Mouse (Mus musculus): ENCODE results near the gene Gpr137c. TPM values are rescaled to one million over a fixed set of nuclear protein-coding genes. Genes with fewer than 3 reads are reported as not detected.

Gene Gpr137c
- polyA plus RNA-seq, 1 experiment from 2014 or later: 15.0 TPM

DNA sequence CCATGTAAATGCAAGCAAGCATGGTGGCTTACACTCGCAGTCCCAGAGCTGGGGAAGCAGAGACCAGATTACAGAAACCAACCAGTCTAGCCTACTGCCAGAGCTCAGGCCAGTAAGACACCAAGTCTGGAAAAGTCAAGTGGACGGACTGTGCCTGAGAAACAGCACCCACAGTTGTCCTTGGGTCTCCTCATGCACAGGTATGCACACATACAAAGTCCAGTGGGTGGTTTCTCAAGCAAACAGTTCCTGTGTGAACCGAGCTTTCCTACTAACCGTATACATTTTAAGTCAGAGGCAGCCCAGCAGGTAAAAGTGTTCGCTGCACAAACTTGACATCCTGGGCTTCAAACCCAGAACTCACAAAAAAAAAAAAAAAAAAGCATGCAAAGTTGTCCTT, 86.3 kb downstream of the Gpr137c start:
- H3K9me3 ChIP-seq: no peaks in the 10 kb centered on the region
- ATAC-seq: no peak
- peaks cover 8% of the 10 kb centered on the region for H3K36me3 ChIP-seq
- H3K27me3 ChIP-seq: no peaks in the 10 kb centered on the region
- no peak overlapping the region for H3K4me2 ChIP-seq (replicated peaks)
- 0 out of 2 replicates have a peak, but pooled peaks cover 8% of the 10 kb centered on the region for H3K4me1 ChIP-seq (replicated peaks)
- 93% methylated on average over 5 of the region's 5 CpGs for WGBS
- H3K27ac ChIP-seq: no peak overlapping the region
- H3K9ac ChIP-seq (replicated peaks): no peak overlapping the region
- no peak overlapping the region for H3K4me3 ChIP-seq (replicated peaks)

GRCm38 (mm10) chr14:45307630-45308328, 88.3 kb downstream of the Gpr137c start:
- no peaks in the 10 kb centered on the region for H3K9me3 ChIP-seq
- no peak overlapping the region for H3K27ac ChIP-seq
- no peaks in the 10 kb centered on the region for H3K27me3 ChIP-seq
- 0 out of 2 replicates have a peak, but pooled peaks cover 8% of the 10 kb centered on the region for H3K4me1 ChIP-seq (replicated peaks)
- 96% methylated on average over 8 of the region's 8 CpGs for WGBS
- ATAC-seq: no peak
- H3K9ac ChIP-seq (replicated peaks): no peak overlapping the region
- no peaks in the 10 kb centered on the region for H3K36me3 ChIP-seq
- no peak overlapping the region for H3K4me3 ChIP-seq (replicated peaks)
- no peak overlapping the region for H3K4me2 ChIP-seq (replicated peaks)

- no peaks in the 10 kb centered on the region for H3K4me1 ChIP-seq (replicated peaks)
- no peaks in the 10 kb centered on the region for H3K9me3 ChIP-seq
- ATAC-seq: no peak
- H3K27ac ChIP-seq: no peak overlapping the region
- H3K36me3 ChIP-seq: no peaks in the 10 kb centered on the region
- WGBS: 92% methylated on average over 13 of the region's 13 CpGs
- no peak overlapping the region for H3K4me3 ChIP-seq (replicated peaks)
- no peak overlapping the region for H3K4me2 ChIP-seq (replicated peaks)
- no peak overlapping the region for H3K9ac ChIP-seq (replicated peaks)
- H3K27me3 ChIP-seq: no peaks in the 10 kb centered on the region
Observed at GRCm38 (mm10) chr14:45309646-45310045, 90.1 kb downstream of the Gpr137c start.

DNA sequence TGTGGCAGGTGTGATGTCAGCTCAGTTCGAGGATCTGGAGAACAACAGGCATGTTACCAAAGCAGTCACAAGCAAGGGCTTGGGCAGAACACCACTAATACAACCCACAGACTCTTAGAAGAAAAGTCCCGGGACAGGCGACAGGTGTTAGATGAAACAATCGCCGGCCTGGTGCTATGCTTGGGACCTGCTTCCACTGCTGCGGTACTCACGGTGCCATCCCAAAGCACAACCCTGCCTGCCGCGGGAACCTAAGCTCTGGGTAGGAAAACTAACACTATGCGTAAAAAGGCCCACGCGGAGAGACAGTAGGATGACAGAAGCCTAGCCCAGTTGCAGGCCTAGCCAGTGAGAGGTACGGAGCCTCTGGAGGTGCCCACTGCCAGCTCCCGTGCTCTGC, 90.6 kb downstream of the Gpr137c start:
- Histone ChIP-seq H3K9ac (replicated peaks) (no peak overlapping the region), H3K27ac (no peak overlapping the region), H3K27me3 (no peaks in the 10 kb centered on the region), H3K4me2 (replicated peaks) (no peak overlapping the region), H3K9me3 (no peaks in the 10 kb centered on the region), H3K4me1 (replicated peaks) (no peaks in the 10 kb centered on the region), H3K36me3 (no peaks in the 10 kb centered on the region), H3K4me3 (replicated peaks) (no peak overlapping the region)
- WGBS: 95% methylated on average over 14 of the region's 14 CpGs
- ATAC-seq: no peak

GRCm38 (mm10) chr14:45316927-45317326, 97.4 kb downstream of the Gpr137c start:
- Histone ChIP-seq H3K4me2 (replicated peaks) (peak overlapping the region; percentile 69), H3K36me3 (no peaks in the 10 kb centered on the region), H3K9ac (replicated peaks) (peak overlapping the region; percentile 96), H3K27ac (no peak overlapping the region), H3K27me3 (no peaks in the 10 kb centered on the region), H3K9me3 (no peaks in the 10 kb centered on the region), H3K4me1 (replicated peaks) (peaks cover 27% of the 10 kb centered on the region), H3K4me3 (replicated peaks) (peak overlapping the region; percentile 91)
- WGBS: 86% methylated on average over 5 of the region's 5 CpGs
- ATAC-seq: no peak

DNA sequence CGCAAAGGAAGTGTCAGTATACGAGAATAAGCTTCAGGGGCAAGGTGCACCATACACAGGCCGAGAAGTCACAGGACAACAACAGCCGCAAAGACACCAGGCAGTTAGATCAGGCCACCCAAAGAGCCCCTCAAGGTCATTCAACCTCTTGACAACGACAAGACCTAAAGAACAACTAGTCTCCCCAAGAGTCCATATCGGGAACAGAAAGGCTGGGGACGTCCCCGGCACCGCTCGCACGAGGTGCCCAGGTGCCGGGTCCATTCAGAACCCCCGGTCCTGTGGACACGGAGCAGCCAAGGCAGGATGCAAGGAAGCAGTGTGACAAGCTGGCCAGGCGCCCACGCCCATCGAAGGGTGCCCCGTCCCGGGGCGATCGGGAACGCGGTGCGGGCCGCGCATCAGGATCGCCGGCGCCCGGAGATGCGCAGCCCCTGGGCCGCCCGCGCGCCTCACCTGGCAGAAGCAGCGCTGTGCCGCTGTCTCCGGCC, 98.4 kb downstream of the Gpr137c start:
- H3K36me3 ChIP-seq: no peaks in the 10 kb centered on the region
- peak overlapping the region; percentile 69 for H3K4me2 ChIP-seq (replicated peaks)
- H3K27ac ChIP-seq: peak overlapping the region; percentile 93
- H3K4me1 ChIP-seq (replicated peaks): peaks cover 27% of the 10 kb centered on the region
- H3K9ac ChIP-seq (replicated peaks): peak overlapping the region; percentile 96
- H3K27me3 ChIP-seq: no peaks in the 10 kb centered on the region
- no peaks in the 10 kb centered on the region for H3K9me3 ChIP-seq
- ATAC-seq: no peak
- under 1% methylated on average over 32 of the region's 38 CpGs for WGBS
- peak overlapping the region; percentile 91 for H3K4me3 ChIP-seq (replicated peaks)

- ATAC-seq: peak; percentile 98
- WGBS: 2% methylated on average over 65 of the region's 74 CpGs
- Histone ChIP-seq H3K4me3 (replicated peaks) (peak within 1 kb of the TSS; percentile 91), H3K9ac (replicated peaks) (peak within 1 kb of the TSS; percentile 96), H3K27me3 (no peaks in the 10 kb centered on the region), H3K27ac (peak within 1 kb of the TSS; percentile 93), H3K9me3 (no peaks in the 10 kb centered on the region), H3K36me3 (no peaks in the 10 kb centered on the region), H3K4me2 (replicated peaks) (peak within 1 kb of the TSS; percentile 69), H3K4me1 (replicated peaks) (peaks cover 27% of the 10 kb centered on the region)
Observed at GRCm38 (mm10) chr14:45318426-45319236, 99.1 kb downstream of the Gpr137c start, which contains the start of gene Ero1l. Gene Ero1l (minus strand): TSS chr14:45318771.

DNA sequence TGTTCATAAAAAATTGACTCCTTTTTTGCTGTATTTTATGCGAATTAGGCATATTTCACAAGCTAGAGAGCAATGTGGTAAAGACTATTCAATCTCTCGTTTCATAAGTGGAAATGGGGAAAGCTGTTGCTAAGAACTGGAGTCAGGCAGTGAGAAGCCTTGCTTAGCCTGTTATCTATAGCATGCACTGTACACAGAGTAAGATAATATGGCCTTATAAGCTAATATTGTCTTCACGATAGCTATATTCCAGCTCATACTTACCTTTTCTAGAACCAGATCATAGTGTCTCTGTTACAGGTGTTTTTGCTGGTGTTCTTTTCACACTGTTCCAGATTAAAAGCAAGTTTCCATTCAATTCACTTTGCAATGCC, 99.7 kb downstream of the Gpr137c start:
- 65% methylated on average over 3 of the region's 3 CpGs for WGBS

GRCm38 (mm10) chr14:45320111-45320510, 100.6 kb downstream of the Gpr137c start:
- no peak overlapping the region for H3K9ac ChIP-seq (replicated peaks)
- ATAC-seq: no peak

More for the DNA sequence above, 99.7 kb downstream of the Gpr137c start:
- Histone ChIP-seq H3K27me3 (no peaks in the 10 kb centered on the region), H3K4me2 (replicated peaks) (peak overlapping the region; percentile 69; the same call in 1 of the 2 replicates), H3K27ac (no peak overlapping the region; the same call in 1 of the 2 replicates), H3K9me3 (no peaks in the 10 kb centered on the region), H3K4me1 (replicated peaks) (peaks cover 27% of the 10 kb centered on the region), H3K4me3 (replicated peaks) (no peak overlapping the region), H3K36me3 (no peaks in the 10 kb centered on the region), H3K9ac (replicated peaks) (no peak overlapping the region)
- no peak for ATAC-seq

DNA sequence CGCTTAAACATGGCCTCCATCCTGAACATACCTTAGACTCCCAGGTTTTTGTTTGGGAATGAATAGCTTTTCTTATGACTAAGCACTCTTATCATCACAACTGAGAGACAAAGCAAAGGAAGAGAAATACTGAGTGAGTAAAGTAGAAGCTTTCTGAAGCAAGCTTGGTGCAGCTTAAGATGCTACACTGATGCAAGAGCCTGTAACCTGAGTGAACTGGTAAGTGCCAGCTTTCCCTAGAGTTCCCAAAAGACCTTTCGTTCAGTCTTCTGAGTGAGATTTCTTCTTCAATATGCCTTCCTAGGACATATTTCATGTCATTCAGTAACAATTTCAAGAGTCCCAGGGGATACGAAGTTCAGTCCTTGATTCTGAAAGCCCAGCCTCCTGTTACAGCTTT, 101.5 kb downstream of the Gpr137c start:
- Histone ChIP-seq H3K4me1 (replicated peaks) (peaks cover 22% of the 10 kb centered on the region), H3K27me3 (no peaks in the 10 kb centered on the region), H3K4me3 (replicated peaks) (no peak overlapping the region), H3K4me2 (replicated peaks) (no peak overlapping the region), H3K9ac (replicated peaks) (no peak overlapping the region), H3K36me3 (no peaks in the 10 kb centered on the region), H3K27ac (no peak overlapping the region), H3K9me3 (no peaks in the 10 kb centered on the region)
- ATAC-seq: no peak
- 87% methylated on average over 3 of the region's 3 CpGs for WGBS

More at GRCm38 (mm10) chr14:45320111-45320510, 100.6 kb downstream of the Gpr137c start:
- Histone ChIP-seq H3K4me2 (replicated peaks) (no peak overlapping the region), H3K27ac (no peak overlapping the region), H3K4me1 (replicated peaks) (peaks cover 27% of the 10 kb centered on the region), H3K9me3 (no peaks in the 10 kb centered on the region), H3K4me3 (replicated peaks) (no peak overlapping the region), H3K27me3 (no peaks in the 10 kb centered on the region), H3K36me3 (no peaks in the 10 kb centered on the region)
- WGBS: 87% methylated on average over 4 of the region's 4 CpGs

DNA sequence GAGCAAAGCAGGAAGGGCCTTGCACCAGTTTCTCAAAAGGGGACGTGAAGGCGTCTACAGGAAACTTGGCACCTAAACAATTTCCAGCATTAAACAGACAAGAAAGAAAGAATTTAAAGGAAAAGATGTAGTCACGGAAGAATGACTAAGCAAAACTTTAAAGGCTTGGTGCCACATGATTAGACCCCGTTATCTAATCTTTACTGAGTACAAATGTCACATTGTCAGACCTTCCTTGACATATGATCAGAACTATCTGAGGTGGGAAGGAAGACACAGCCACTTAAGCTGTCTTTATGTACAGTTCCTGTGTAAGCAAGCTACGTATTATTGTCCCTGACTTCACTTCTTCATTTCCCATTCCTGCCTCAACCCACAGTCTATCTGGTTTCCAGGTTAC, 102.1 kb downstream of the Gpr137c start:
- Histone ChIP-seq H3K27me3 (no peaks in the 10 kb centered on the region), H3K9ac (replicated peaks) (no peak overlapping the region), H3K4me2 (replicated peaks) (no peak overlapping the region), H3K4me1 (replicated peaks) (peaks cover 18% of the 10 kb centered on the region), H3K4me3 (replicated peaks) (no peak overlapping the region), H3K9me3 (no peaks in the 10 kb centered on the region), H3K27ac (no peak overlapping the region), H3K36me3 (no peaks in the 10 kb centered on the region)
- 84% methylated on average over 5 of the region's 5 CpGs for WGBS
- ATAC-seq: no peak

GRCm38 (mm10) chr14:45322450-45322849, 102.9 kb downstream of the Gpr137c start:
- Histone ChIP-seq H3K4me3 (replicated peaks) (no peak overlapping the region), H3K27me3 (no peaks in the 10 kb centered on the region), H3K36me3 (no peaks in the 10 kb centered on the region), H3K9ac (replicated peaks) (no peak overlapping the region), H3K4me1 (replicated peaks) (peaks cover 11% of the 10 kb centered on the region), H3K27ac (no peak overlapping the region), H3K4me2 (replicated peaks) (no peak overlapping the region), H3K9me3 (no peaks in the 10 kb centered on the region)
- ATAC-seq: no peak
- WGBS: 97% methylated on average over 2 of the region's 2 CpGs

All from midbrain, embryonic 13.5 days (tissue).